Mouse (Mus musculus): ENCODE results near the gene Cbx8. TPM values are rescaled to one million over a fixed set of nuclear protein-coding genes. Genes with fewer than 3 reads are reported as not detected.

The Cbx8 gene
- polyA plus RNA-seq, 1 experiment from 2014 or later: 7.5 TPM

DNA sequence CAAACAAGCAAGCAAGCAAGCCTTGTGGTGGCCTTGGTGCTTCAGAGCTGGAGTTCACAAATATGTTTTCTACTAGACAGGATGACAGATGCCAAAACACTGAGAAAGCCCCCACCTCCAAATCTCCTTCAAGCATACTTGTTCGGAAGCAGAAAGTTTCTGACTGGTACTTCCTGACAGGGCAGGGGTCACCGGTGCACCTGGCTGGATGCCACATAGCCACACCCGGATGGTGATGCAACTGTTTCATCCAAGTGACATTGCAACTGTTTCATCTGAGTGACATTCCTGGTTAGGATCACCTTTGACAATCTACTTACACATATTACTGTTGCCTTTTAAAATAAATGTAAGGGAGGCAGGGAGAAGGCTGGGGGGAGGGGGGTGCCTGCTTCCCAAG, 43.6 kb downstream of the Cbx8 start:
- Histone ChIP-seq H3K27ac (no peak overlapping the region), H3K4me3 (no peak overlapping the region), H3K27me3 (peaks cover 61% of the 10 kb centered on the region), H3K36me3 (no peaks in the 10 kb centered on the region), H3K9ac (no peak overlapping the region), H3K9me3 (replicated peaks) (no peaks in the 10 kb centered on the region), H3K4me1 (replicated peaks) (peaks cover 11% of the 10 kb centered on the region), H3K4me2 (no peak overlapping the region)
- no peak for ATAC-seq (replicated peaks; ENCODE audit: insufficient number of reproducible peaks, insufficient read depth, low FRiP score, low read depth)
- WGBS: 65% methylated on average over 3 of the region's 3 CpGs

DNA sequence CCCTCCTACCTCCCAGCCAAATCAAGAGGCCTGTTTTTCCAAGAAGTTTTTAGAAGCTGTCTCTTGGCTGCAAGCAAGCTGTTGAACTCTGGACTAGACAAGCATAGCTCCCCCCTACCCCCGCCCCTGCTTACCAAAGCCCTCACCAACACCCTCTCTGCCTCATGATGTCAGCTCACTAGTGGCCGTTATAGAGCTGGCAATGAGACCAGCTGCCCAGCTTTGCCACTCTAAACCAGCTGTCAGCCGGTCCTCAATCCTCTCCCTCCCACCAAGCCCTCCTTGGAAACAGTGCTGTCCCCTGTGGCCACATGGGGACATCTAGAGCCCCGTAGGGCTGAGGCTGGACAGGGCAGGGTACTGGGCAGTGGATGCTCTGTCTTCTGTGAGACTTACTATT, 45.3 kb downstream of the Cbx8 start:
- H3K9ac ChIP-seq: no peak overlapping the region
- H3K27me3 ChIP-seq: peaks cover 61% of the 10 kb centered on the region
- H3K4me1 ChIP-seq (replicated peaks): peaks cover 11% of the 10 kb centered on the region
- no peak overlapping the region for H3K4me2 ChIP-seq
- no peaks in the 10 kb centered on the region for H3K36me3 ChIP-seq
- H3K4me3 ChIP-seq: no peak overlapping the region
- ATAC-seq (replicated peaks; ENCODE audit: insufficient number of reproducible peaks, insufficient read depth, low FRiP score, low read depth): no peak
- no peaks in the 10 kb centered on the region for H3K9me3 ChIP-seq (replicated peaks)
- H3K27ac ChIP-seq: no peak overlapping the region
- WGBS: 25% methylated on average over 4 of the region's 4 CpGs

- Histone ChIP-seq H3K9ac (no peak overlapping the region), H3K4me1 (replicated peaks) (0 out of 2 replicates have a peak, but pooled peaks cover 2% of the 10 kb centered on the region), H3K4me3 (no peak overlapping the region), H3K9me3 (replicated peaks) (no peaks in the 10 kb centered on the region), H3K4me2 (no peak overlapping the region), H3K36me3 (no peaks in the 10 kb centered on the region), H3K27me3 (peaks cover 35% of the 10 kb centered on the region), H3K27ac (no peak overlapping the region)
- no peak; the same call in 1 of the 2 replicates for ATAC-seq (replicated peaks; ENCODE audit: insufficient number of reproducible peaks, insufficient read depth, low FRiP score, low read depth)
- 47% methylated on average over 3 of the region's 3 CpGs for WGBS
Observed at GRCm38 (mm10) chr11:118992781-118993180, 48.0 kb downstream of the Cbx8 start.

DNA sequence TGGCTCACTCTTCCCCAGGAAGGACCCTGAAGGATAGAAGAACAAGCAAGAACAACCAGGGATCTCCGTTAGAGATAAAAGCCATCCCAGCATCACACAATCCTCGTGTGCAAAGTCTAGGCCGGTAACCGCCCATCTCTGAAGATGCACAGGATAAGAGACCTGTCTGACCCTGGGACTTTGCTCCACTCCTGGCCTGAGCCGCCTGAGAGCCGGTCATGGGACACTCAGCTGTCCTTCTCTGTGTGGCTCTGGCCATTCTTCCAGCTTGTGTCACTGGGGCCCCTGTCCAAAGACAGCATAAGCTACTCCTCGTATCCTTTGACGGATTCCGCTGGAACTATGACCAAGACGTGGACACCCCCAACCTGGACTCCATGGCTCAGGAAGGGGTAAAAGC, 52.8 kb downstream of the Cbx8 start, which contains the start of gene Enpp7:
TSS of gene Enpp7 (plus strand) at position 190 of the 400 bp plus-strand sequence.
- H3K27me3 ChIP-seq: peaks cover 2% of the 10 kb centered on the region; the same call in 1 of the 2 replicates
- no peak within 1 kb of the TSS for H3K4me2 ChIP-seq
- ATAC-seq (replicated peaks; ENCODE audit: insufficient number of reproducible peaks, insufficient read depth, low FRiP score, low read depth): no peak
- no peak within 1 kb of the TSS for H3K27ac ChIP-seq
- H3K36me3 ChIP-seq: no peaks in the 10 kb centered on the region
- H3K4me1 ChIP-seq (replicated peaks): no peaks in the 10 kb centered on the region
- no peak within 1 kb of the TSS for H3K4me3 ChIP-seq
- H3K9ac ChIP-seq: no peak within 1 kb of the TSS
- no peaks in the 10 kb centered on the region for H3K9me3 ChIP-seq (replicated peaks)
- WGBS: 79% methylated on average over 10 of the region's 10 CpGs

Other genes with a start within 250 kb of the Cbx8 start
- gene Rbfox3, start 129.4 kb downstream of the Cbx8 start, polyA plus RNA-seq (2015; fragmentation: Nextera tagmentation; extraction: Ambion mirVana): 0.06 and 0.27 TPM in 2 replicates
- not detected in 2 replicates for gene Enpp7, start 52.8 kb downstream of the Cbx8 start, polyA plus RNA-seq (2015; fragmentation: Nextera tagmentation; extraction: Ambion mirVana)
- 11.6 and 18.0 TPM in 2 replicates for gene Cbx2, start 18.0 kb downstream of the Cbx8 start, polyA plus RNA-seq (2015; fragmentation: Nextera tagmentation; extraction: Ambion mirVana)
- gene Cbx4, start 45.3 kb upstream of the Cbx8 start, polyA plus RNA-seq (2015; fragmentation: Nextera tagmentation; extraction: Ambion mirVana): 9.3 and 11.6 TPM in 2 replicates
- 16.1 and 19.7 TPM in 2 replicates for gene Tbc1d16, start 187.5 kb upstream of the Cbx8 start, polyA plus RNA-seq (2015; fragmentation: Nextera tagmentation; extraction: Ambion mirVana)
- 1.3 and 2.5 TPM in 2 replicates for gene Ccdc40, start 187.6 kb upstream of the Cbx8 start, polyA plus RNA-seq (2015; fragmentation: Nextera tagmentation; extraction: Ambion mirVana)
- 74.7 and 97.9 TPM in 2 replicates for gene Gaa, start 226.9 kb upstream of the Cbx8 start, polyA plus RNA-seq (2015; fragmentation: Nextera tagmentation; extraction: Ambion mirVana)